Comparison of ENCODE assay signal across 7 mouse cellular contexts in genomic region chr12:73598241-73598640, GRCm38 (mm10). TPM values are rescaled to one million over a fixed set of nuclear protein-coding genes. Genes with fewer than 3 reads are reported as not detected.
A peak's percentile ranks its signal among the peaks of the same experiment; 100 is the strongest.
DNase-seq lines count a peak whose midpoint lies in the region; TF ChIP-seq lines count a peak whose summit lies in the region.

No protein-coding gene starts in this region.

- H3K36me3 ChIP-seq in limb, embryonic 10.5 days = no peaks in the 10 kb centered on the region

- H3K9me3 ChIP-seq in limb, embryonic 10.5 days (replicated peaks) = no peaks in the 10 kb centered on the region

- WGBS in limb, embryonic 10.5 days = 33% methylated on average over 6 of the region's 6 CpGs

- DNase-seq in left cerebral cortex, postnatal 4 days = peak; percentile 13
- DNase-seq in left cerebral cortex, adult 11 months (ENCODE audit: low spot score) = no peak
- DNase-seq in kidney, postnatal 4 days = peak; percentile 58 to 65
- peak; percentile 68 to 82 for DNase-seq in thymus, adult 18-20 months
- no peak for DNase-seq in frontal cortex, postnatal 36 days (ENCODE audit: low spot score in 2 of 2)
- no peak for DNase-seq in limb, embryonic 10.5 days (ENCODE audit: low spot score)

- TF ChIP-seq POLR2A in bone marrow macrophage, adult 2 months (IDR thresholded peaks at IDR 0.05; ENCODE audit: borderline replicate concordance, low read depth, low read length) = no peak

- no peak for TF ChIP-seq CTCF in bone marrow macrophage, adult 2 months (IDR thresholded peaks at IDR 0.05; ENCODE audit: low read depth, low read length)

- peak overlapping the region; percentile 17; the same call in 1 of the 2 replicates for H3K27ac ChIP-seq in bone marrow macrophage, adult 2 months (ENCODE audit: insufficient read depth, low read depth, low read length)
- no peak overlapping the region for H3K27ac ChIP-seq in limb, embryonic 10.5 days

- peaks cover 66% of the 10 kb centered on the region for H3K4me1 ChIP-seq in bone marrow macrophage, adult 2 months (ENCODE audit: control insufficient read depth, insufficient read depth, low read length)
- peaks cover 15% of the 10 kb centered on the region for H3K4me1 ChIP-seq in limb, embryonic 10.5 days

- intact Hi-C loops in left cerebral cortex, postnatal 4 days (cut with DNase I) = no loop called here

- no peak overlapping the region for H3K4me3 ChIP-seq in bone marrow macrophage, adult 2 months (ENCODE audit: insufficient read depth, low read length)
- no peak overlapping the region for H3K4me3 ChIP-seq in limb, embryonic 10.5 days

- H3K27me3 ChIP-seq in limb, embryonic 10.5 days (ENCODE audit: low read depth, poor library complexity, severe bottlenecking) = no peaks in the 10 kb centered on the region

RNA-seq across cellular contexts. Expression of gene Prkch, which starts 13.6 kb away (rescaled TPM):
- total RNA-seq in left cerebral cortex, postnatal 4 days (2021) = 1 to 10 TPM; 7.3 to 9.1 TPM
- polyA plus RNA-seq in bone marrow macrophage, adult 2 months (2012; ENCODE audit: insufficient read depth, insufficient read length, missing spikeins) = 42.6 and 44.7 TPM in 2 replicates
- 6.4 and 7.4 TPM in 2 replicates for polyA plus RNA-seq in limb, embryonic 10.5 days (2016; fragmentation: Nextera tagmentation; extraction: Ambion mirVana)

RNA-seq across cellular contexts. Expression of gene Tmem30b, which starts 52.0 kb away (rescaled TPM):
- under 1 TPM; 0.28 to 0.42 TPM for total RNA-seq in left cerebral cortex, postnatal 4 days (2021)
- polyA plus RNA-seq in bone marrow macrophage, adult 2 months (2012; ENCODE audit: insufficient read depth, insufficient read length, missing spikeins) = not detected in 2 replicates
- polyA plus RNA-seq in limb, embryonic 10.5 days (2016; fragmentation: Nextera tagmentation; extraction: Ambion mirVana) = 9.1 and 15.7 TPM in 2 replicates

Comparison
In these comparisons a context has a peak if more than half of its experiments do, and no peak if none do; other contexts are left out.
1. DNase-seq: peak in left cerebral cortex, postnatal 4 days (single experiment), kidney, postnatal 4 days (2 of 2) and thymus, adult 18-20 months (2 of 2); none in left cerebral cortex, adult 11 months (single experiment), frontal cortex, postnatal 36 days (0 of 2) and limb, embryonic 10.5 days (single experiment).